Mouse (Mus musculus): ENCODE measurements around the gene Bphl.

DNA sequence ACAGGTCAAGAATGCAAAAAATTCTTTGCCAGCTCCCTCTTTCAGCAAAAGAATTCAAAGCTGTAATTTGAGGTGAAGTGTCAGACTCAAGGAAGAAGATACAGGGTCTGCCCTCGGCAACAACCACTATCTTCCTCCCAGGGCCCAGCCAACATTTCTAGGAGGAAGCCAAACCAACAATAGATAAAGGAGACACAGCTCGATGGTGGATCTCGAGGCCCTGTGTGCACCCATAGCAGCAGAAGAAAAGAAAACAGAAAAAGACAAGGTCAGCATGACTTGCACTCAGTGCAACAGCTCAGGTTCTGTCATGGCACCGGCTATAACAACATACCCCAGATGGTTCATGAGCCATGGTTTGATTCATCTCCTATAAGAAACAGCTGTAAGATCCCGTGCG lies 79.1 kb downstream of the Bphl start:
- TF ChIP-seq CTCF (IDR thresholded peaks at IDR 0.05; ENCODE audit: borderline replicate concordance, insufficient read depth, low read depth, low read length) = no peak
- no peak for TF ChIP-seq POLR2A (IDR thresholded peaks at IDR 0.05; ENCODE audit: borderline replicate concordance, insufficient read depth, low read length)
